Mouse (Mus musculus): ENCODE measurements around the gene Dmrtc2.
"Not testable (repeated sequence)": the region's sequence is repeated elsewhere in the genome, so short reads cannot be mapped to it uniquely, and the experiment has no call there.

Dmrtc2 gene

DNA sequence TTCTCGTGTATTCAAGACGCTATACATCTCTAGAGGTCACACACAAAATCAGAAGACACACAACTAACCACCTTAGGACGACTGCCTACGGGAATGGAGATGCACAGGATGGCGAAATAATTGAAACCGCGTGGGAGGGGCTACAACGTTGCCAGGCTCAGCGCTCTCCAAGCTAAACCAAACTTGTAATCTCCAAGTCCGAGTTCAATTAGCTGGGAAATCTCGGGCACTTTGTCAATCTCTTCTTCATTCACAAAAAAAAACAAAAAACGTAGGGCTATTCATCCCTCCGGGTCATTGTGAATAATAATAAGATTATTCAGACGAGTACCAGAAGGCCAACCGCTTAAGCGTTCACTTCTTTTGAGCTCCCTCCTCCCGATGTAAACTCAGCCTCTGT, 777 bp upstream of the Dmrtc2 start:
- DNase-seq (ENCODE audit: extremely low spot score), result no peak

DNA sequence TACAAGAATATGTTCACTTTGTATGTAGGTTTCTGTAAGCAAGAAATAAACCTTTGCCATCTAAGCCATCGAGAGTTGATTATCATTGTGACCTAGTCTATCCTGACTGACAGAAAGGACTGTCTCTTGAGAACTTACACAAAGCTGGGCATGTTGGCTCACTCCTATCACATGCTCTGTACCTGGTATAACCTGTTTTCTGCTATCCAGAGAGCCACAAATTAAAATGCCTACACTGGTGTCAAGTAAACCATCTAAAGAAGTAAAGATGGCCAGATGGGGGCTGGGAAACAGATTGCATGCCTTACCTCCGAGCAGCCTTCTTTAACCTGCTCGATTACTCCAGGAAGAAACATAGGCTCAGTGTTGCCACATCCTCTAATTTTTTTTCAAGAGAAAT, 7.7 kb downstream of the Dmrtc2 start:
- no peak for DNase-seq (ENCODE audit: extremely low spot score)

DNA sequence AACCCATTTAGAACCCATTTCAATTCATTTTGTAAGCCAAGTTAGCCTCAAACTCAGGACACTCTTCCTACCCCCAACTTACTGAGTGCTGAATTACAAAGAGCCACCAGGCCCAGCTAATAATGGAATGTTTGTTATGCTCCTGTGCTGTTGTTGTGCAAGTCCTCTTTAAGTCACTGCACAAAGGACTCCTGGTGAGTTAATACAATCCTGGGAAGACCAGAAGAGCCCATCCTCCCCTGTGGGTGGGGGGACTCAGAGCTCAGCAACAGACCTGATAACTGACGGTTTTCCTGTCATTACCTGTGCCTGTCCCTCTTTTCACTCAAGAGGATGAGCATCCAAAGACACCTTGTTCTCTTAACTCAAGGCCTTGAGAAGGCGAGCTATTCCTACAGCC, 9.8 kb downstream of the Dmrtc2 start:
- DNase-seq (ENCODE audit: extremely low spot score), result no peak

DNA sequence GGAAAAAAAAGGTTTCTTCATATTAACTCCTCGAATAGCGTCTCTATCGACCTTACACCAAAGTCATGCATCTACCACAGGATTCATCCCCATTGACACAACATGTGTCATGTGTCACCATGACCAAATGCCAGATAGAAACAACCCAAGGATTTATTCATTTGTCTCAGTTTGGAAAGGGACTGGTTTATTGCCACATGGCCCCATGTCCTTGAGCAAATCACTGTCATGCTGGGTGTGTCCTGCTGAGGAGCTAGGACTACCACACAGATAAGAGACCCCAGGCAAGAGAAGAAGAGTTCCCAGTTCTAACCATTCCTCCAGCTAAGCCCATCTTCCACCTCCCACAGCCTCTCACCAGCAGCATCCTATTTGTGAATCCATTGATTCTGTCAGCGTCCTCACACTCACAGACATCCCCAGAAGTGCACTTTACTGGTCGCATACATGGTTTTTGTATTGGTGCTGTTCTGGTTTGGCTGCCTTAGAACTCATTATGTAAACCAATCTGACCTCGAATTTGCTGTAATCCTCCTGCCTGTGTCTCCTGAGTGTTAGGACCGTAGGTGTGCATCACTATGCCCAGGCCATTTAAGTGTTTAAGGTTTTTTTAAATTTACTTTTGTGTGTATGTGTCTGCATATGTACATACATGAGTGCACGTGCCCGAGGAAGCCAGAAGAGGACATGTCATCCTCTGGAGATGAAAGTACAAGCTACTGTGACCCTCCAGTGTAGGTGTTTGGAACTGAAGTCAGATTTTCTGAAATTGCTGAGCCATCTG, 12.8 kb downstream of the Dmrtc2 start:
- no peak for DNase-seq (ENCODE audit: extremely low spot score)

DNA sequence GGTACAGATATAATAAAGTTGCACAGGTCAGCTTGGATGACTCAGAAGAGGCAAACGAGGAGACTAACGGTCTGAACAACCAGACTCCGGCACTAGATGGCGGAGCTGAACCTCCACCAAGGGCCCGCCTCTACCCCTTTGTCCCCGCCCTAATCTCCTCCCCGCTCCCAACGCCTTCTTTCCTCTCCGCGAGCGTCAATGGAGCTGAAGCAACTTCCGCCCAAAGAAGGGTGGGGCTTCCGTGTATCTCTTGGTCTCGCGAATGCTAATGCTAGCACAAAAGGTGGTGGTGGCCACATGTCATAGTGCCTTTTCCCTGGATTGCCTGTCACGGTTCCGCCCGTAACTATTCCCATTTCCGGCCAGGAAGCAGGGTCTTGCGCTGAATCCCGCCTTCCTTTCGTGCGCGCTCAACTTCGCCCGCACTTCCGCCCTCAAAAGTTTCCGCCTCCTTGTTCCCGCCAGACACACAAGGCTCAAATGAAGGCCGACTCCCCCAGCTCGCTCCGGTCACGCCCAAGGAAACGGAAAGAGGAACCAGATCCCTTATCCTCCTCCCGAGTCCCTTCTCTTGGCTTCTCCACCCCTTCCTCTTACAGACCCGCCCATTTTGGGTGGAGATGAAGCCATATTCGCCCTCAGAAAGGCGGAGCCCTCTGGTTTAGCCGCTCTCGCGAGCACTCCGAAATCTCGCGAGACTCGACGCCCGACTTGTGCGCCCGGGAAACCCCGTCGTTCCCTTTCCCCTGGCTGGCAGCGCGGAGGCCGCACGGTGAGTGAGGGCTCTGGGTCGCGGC, 14.2 kb downstream of the Dmrtc2 start, which contains the start of gene Rps19:
Gene Rps19, plus strand, starts transcription at position 476 of the 797 bp plus-strand sequence.
- DNase-seq (ENCODE audit: extremely low spot score), result peak; percentile 98

DNA sequence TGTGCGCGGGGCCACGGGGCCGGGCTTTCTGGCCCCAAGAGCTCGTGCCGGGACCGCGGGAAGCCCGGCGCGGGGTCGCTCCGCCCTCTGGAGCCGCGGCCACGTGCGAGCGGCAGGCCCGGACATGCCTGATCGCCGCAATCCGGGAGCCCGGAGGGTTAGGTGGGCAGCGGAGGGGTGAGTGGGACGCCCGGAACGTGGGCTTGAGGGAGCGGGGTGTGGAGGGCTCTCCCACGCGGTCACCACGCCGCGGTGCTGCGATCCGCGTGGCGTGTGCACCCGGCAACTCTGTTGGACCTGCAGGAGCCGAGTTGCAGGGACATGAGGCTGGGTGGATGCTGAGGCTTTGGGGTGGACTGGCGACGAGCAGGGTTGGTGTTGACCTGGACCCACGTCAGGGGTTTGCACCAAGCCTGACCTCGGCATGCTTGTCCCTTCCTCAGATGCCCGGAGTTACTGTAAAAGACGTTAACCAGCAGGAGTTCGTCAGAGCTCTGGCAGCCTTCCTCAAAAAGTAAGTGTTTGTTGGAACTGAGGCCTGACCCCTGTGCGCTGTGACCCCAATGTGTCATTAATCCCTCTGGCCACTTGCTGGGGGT, 14.9 kb downstream of the Dmrtc2 start:
- DNase-seq (ENCODE audit: extremely low spot score), result no peak

DNA sequence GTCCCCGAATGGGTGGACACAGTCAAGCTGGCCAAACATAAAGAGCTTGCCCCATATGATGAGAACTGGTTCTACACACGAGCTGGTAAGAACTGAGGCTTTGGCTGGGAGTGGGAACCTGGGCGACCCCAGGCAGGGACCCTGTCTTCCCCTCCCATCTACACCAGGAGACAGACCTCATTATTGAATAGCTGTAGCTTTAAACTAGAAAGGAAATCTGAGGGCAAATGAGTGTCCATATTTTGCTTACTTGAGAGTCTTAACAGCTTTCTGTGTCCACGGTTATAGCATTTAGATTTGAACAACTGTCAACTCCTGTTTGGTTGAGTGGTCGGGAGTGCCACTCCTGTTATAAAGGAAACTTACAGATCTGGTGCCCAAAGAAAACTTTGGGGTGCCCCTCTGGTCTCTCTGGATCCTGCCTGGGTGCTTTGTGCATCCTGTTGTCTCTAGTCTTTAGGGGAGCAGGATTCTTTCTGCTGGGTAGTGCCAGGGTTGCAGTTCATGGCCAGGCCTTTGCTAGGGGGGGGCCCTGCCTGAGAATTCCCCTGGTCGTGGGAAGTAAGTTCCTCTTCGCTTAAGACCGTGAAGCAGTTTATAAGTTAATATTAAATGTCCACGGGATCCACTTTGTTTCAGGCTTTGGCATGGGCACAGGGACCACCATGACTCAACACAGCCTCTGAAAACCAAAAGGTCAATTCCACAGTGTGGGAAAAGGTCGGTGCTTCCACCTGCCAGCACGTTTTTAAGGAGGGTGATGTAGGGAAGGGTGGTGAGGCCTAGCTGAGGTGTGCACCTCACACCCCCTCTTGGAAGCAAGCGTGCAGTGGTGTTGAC, 15.8 kb downstream of the Dmrtc2 start:
- no peak for DNase-seq (ENCODE audit: extremely low spot score)

DNA sequence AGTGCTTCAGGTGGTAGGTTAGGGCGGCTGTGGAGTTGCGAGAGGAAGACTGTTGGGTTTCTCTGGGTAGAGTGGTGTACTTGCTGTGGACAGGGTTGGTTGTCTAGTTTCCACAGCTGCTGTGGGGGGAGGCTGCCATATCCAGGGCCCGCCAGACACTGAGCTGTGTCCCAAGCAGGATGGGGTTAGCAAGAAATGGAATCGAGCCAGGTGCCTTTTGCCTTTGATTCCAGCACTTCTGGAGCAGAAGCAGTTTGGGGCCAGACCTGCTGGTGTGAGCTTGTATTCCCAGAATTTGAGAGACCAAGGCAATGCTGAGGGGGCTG, 16.4 kb downstream of the Dmrtc2 start:
- no peak for DNase-seq (ENCODE audit: extremely low spot score)

DNA sequence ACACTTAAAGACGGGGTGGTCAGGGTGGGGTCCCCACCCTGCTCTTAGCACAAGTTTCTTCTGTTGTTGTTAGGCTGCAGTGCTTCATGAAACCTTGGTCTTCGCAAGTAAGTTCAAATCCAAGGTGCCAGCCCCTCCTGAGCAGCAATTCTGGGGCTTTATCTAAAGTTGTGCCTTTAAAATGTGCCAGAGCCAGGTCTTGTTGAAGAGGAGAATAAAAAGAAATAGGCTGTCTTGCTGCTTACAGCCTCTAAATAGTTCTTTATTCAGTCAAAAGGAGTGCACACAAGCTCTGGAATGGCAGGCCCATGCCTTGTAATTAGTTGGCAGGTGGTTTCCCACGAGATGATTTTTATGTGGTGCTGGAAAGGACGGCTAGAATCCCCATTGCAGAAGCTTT, 17.2 kb downstream of the Dmrtc2 start:
- no peak for DNase-seq (ENCODE audit: extremely low spot score)

DNA sequence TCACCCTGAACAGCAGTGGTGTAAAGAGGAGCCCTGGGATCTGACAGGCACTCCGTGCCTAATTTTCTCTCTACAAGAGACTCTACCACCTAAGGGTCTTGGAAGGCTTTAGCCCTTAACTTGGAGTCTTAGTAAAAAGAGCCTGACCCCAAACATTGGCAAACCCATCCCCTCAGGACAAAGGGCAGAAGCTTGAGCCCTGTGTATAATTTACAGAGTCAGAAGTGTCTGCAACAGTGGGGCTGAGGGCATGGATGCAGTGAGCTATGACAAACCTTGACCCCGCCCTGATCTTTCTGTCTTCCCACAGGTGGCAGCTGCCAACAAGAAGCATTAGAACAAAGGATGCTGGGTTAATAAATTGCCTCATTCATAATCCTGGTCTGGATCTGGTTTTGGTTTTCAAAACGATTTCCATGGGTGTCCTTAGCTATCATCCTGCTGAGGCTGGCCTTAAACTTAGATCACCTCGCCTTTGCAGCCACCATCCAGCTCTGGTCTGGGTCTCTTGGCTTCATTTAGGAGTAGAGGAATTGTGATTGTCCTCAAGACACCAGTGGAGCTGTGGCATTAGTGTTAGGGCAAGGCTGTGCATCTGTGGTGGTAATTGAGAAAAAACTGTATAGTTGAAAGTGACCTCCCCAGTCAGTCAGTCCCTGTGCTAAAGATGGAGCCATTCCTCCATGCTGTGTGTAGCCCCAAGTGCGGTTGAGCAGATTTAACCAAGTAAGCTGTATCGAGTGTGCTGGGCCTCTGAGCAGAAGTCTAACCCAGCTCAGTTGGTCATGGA, 19.8 kb downstream of the Dmrtc2 start:
- DNase-seq (ENCODE audit: extremely low spot score), result no peak

DNA sequence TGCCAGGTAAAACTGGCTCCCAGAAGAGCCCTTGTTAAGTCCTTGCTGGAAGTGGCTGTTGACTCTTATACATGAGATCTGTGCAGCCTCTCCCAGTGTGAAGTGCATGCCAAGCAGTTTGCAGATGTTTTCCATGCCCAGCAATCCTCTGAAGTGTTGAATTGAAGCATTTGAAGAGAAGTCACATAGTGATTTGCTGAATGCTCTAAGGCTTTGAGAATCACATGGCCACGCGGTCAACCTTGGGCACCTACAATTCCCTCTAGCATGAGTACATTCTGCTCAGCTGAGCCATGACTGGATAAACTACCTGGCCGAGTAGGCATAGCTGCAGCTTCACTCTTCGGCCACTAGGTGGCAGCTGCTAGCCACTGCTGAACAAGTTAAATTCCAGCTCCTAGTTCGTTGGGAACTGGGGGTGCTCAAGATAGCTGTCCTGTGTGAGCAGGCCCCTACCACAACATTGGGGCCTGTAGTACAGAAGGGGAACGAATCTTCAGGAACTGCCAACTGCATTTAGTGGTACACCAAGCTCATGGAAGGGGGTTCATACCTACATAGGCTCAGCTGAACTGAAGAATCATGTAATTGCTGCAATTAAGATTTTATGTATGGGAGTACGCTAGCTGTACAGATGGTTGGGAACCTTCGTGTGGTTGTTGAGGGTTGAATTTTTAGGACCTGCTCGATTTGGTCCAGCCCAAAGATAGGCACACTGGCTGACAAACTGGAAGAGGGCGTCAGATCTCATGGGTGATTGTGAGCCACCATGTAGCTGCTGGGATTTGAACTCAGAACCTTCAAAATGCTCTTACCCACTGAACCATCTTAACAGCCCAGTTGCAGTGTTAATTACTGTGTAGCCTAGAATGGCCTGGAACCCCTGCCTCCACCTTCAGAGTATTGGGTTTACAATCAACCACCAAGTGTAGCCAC, 20.7 kb downstream of the Dmrtc2 start:
- peak; percentile 84 for DNase-seq (ENCODE audit: extremely low spot score)

DNA sequence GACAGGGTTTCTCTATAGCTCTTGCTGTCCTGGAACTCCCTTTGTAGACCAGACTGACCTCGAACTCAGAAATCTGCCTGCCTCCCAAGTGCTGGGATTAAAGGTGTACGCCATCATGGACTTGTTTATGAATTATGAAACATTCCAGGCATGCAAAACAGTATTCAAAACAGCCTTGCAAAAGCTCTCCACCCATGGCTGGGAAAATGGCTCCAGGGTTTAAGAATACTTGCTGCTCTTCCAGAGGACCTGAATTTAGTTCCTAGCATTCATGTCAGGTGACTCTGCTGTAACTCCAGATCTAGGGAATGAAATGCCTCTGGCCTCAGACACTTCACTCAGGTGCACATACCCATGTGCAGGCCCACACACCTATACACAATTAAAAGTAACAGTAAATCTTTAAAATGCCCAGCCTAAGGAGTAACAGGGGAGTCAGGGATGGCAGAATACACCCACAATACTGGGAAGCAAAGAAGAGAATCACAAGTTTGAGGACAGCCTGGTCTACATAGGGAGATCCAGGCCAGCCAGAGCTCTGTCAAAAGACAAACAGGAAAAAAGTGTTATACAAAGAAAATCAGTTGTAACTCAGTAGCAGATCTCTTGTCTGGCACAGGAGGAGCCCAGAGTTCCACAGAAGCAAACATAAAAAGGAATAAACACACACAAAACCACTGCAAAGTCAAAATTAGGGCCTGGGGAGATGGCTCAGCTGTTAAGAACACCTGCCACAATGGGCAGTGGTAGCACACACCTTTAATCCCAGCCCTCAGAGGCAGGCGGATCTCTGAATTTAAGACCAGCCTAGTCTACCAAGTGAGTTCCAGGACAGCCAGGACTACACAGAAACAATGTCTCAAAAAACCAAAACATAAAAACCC, 21.6 kb downstream of the Dmrtc2 start:
- no peak for DNase-seq (ENCODE audit: extremely low spot score)

DNA sequence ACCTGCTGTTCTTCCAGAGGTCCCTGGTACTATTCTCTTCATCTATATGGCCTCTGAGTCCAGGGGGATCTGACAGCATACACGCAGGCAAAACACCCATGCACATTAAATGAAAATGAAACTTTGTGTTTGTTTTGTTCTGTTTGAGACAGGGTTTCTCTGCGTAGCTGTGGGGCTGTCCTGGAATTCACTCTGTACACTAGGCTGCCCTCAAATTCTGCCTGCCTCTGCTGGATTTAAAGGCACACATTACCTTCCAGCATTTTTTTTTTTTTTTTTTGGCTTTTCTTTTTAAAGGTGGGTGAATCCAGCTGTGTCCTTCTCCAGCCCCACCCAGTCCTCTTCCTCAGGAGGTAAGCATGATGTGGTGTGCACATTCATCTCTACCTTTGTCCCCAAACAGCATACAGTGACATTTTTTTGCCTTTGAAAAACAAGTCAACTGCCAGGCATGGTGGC, 22.3 kb downstream of the Dmrtc2 start:
- DNase-seq (ENCODE audit: extremely low spot score), result no peak

DNA sequence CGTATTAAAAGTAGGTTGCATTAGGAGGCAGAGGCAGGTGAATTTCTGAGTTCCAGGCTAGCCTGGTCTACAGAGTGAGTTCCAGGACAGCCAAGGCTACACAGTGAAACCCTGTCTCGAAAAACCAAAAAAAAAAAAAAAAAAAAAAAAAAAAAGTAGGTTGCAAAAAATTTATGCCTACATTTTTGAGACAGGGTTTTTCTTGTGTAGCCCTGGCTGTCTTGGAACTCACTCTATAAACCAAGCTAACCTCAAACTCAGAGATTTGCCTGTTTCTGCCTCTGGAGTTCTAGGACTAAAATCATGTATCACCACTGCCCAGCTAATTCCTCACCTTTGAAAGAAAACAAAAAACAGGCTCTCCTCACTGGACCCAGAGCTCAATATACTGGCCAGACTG, 25.9 kb downstream of the Dmrtc2 start:
- DNase-seq (ENCODE audit: extremely low spot score), result not testable (repeated sequence)

DNA sequence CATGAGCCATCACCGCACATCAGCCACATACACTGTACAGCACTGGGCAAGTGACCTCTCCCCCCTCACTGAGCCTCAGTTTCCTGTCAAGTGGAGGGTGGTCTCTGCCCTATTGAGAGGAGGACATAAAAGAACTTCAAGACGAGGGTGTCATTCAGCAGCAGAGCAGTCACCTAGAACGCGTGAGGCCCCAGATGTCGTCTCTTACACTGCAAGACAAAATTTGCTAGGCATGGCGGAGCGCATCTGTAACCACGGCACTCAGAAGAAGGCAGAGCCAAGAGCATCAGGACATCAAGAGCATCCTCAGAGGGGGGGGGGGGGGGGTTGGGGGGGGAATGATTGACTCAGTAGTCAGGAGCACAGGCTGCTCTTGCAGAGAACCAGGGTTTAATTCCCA, 26.4 kb downstream of the Dmrtc2 start:
- DNase-seq (ENCODE audit: extremely low spot score), result no peak

DNA sequence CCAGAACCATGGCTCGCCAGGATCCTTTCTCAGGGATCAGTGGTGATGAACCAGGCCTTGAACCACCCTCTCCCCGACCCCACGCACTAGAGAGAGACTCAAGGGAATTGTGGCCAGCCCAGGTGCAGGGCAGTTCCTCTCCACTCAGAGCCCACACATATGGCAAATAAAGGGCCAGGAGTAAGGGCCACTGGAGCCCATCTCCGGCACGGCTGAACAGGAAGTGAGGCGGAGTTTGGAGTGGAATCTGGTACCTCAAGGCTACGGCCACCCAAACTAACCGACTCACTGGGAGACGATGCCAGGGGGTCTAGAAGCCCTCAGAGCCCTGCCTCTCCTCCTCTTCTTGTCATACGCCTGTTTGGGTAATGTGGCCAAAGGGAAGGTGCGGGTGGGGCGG, 27.4 kb downstream of the Dmrtc2 start, which contains the start of gene Cd79a:
Gene Cd79a, plus strand, starts transcription at position 158 of the 400 bp plus-strand sequence.
- DNase-seq (ENCODE audit: extremely low spot score), result no peak

DNA sequence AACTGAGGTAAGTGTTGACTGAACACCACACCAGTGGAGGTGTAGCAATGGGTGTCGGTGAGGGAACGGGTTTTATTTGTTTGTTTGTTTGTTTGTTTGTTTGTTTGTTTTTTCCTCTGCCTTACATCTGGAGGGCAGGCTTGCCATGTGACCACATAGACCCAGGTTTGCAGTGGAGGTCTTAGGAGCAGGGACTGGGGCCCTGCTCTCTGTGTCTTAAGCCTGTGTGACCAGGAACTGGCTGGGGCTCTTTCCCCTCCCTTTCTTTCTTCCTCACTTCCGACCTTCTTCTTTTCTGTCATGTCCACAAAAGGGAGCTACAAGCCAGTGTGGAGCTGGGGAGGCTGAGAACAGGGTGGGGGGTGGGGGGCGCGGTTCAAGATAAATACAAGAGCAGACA, 28.1 kb downstream of the Dmrtc2 start:
- no peak for DNase-seq (ENCODE audit: extremely low spot score)

DNA sequence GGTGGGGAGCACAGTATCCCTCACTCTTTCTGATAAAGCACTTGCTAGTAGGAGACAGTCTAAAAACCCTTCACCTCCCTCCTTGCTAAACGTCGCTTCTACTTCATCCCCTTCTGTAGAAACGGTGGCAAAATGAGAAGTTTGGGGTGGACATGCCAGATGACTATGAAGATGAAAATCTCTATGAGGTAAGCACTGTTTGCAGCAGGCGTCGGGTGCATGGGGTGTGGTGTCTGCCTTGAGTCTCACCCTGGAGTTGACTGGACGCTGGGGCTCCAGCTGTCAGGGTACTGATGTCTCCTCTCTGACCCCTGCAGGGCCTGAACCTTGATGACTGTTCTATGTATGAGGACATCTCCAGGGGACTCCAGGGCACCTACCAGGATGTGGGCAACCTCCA, 31.3 kb downstream of the Dmrtc2 start:
- DNase-seq (ENCODE audit: extremely low spot score), result no peak

DNA sequence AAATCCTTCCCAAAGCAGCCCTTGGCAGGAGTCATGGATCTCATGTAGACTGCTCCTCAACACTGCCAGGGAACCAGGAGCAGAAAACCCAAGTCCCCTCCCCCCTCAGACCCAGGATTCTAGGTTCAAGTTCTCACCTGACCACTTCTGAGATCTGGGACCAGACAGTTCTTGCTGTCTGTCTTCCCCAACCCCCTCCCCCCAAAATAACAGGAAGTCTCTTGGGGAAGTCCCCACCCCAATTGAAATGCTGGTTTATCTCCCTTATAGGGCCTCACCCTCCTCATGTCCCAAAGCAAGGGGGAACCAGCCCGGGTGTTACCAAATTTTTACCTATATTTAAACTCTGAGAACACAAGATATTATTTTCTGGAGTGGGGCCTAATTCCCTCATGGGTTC, 32.0 kb downstream of the Dmrtc2 start:
- DNase-seq (ENCODE audit: extremely low spot score), result no peak
